Mouse (Mus musculus): ENCODE results near the gene Slc5a5. TPM values are rescaled to one million over a fixed set of nuclear protein-coding genes. Genes with fewer than 3 reads are reported as not detected.

Gene Slc5a5
- polyA plus RNA-seq, 1 experiment from 2014 or later, result 0.20 TPM

- H3K4me3 ChIP-seq (ENCODE audit: low read depth, low read length), result no peak overlapping the region
- no peak overlapping the region for H3K4me2 ChIP-seq (replicated peaks; ENCODE audit: low read depth)
- no peaks in the 10 kb centered on the region for H3K36me3 ChIP-seq (ENCODE audit: control insufficient read depth, insufficient read depth)
- no peak for ATAC-seq
- no peaks in the 10 kb centered on the region for H3K4me1 ChIP-seq (replicated peaks; ENCODE audit: control insufficient read depth, insufficient read depth, low read length)
- no peak overlapping the region for H3K9ac ChIP-seq (ENCODE audit: low read depth, low read length)
- no peaks in the 10 kb centered on the region for H3K9me3 ChIP-seq (ENCODE audit: control insufficient read depth)
- TF ChIP-seq CTCF (IDR thresholded peaks at IDR 0.05; ENCODE audit: low read depth), result no peak
- 82% methylated on average over 3 of the region's 3 CpGs for WGBS
- no peak overlapping the region for H3K27ac ChIP-seq (ENCODE audit: low read depth, low read length)
- no peaks in the 10 kb centered on the region for H3K27me3 ChIP-seq (replicated peaks; ENCODE audit: control insufficient read depth, insufficient read depth, low read length)
Observed at GRCm38 (mm10) chr8:70849333-70849990, 43.1 kb downstream of the Slc5a5 start.

GRCm38 (mm10) chr8:70846371-70847154 is 46.0 kb downstream of the Slc5a5 start:
- Histone ChIP-seq H3K36me3 (ENCODE audit: control insufficient read depth, insufficient read depth) (no peaks in the 10 kb centered on the region), H3K4me2 (replicated peaks; ENCODE audit: low read depth) (no peak overlapping the region), H3K4me1 (replicated peaks; ENCODE audit: control insufficient read depth, insufficient read depth, low read length) (no peaks in the 10 kb centered on the region), H3K9ac (ENCODE audit: low read depth, low read length) (no peak overlapping the region), H3K4me3 (ENCODE audit: low read depth, low read length) (no peak overlapping the region), H3K9me3 (ENCODE audit: control insufficient read depth) (no peaks in the 10 kb centered on the region), H3K27ac (ENCODE audit: low read depth, low read length) (no peak overlapping the region), H3K27me3 (replicated peaks; ENCODE audit: control insufficient read depth, insufficient read depth, low read length) (no peaks in the 10 kb centered on the region)
- 56% methylated on average over 15 of the region's 15 CpGs for WGBS
- ATAC-seq, result no peak
- peak; percentile 53 for TF ChIP-seq CTCF (IDR thresholded peaks at IDR 0.05; ENCODE audit: low read depth)

- H3K4me3 ChIP-seq (ENCODE audit: low read depth, low read length), result no peak overlapping the region
- H3K36me3 ChIP-seq (ENCODE audit: control insufficient read depth, insufficient read depth), result no peaks in the 10 kb centered on the region
- no peaks in the 10 kb centered on the region for H3K27me3 ChIP-seq (replicated peaks; ENCODE audit: control insufficient read depth, insufficient read depth, low read length)
- H3K27ac ChIP-seq (ENCODE audit: low read depth, low read length), result no peak overlapping the region
- H3K4me2 ChIP-seq (replicated peaks; ENCODE audit: low read depth), result no peak overlapping the region
- H3K4me1 ChIP-seq (replicated peaks; ENCODE audit: control insufficient read depth, insufficient read depth, low read length), result 0 out of 2 replicates have a peak, but pooled peaks cover 3% of the 10 kb centered on the region
- no peak for ATAC-seq
- TF ChIP-seq CTCF (IDR thresholded peaks at IDR 0.05; ENCODE audit: low read depth), result no peak
- H3K9ac ChIP-seq (ENCODE audit: low read depth, low read length), result no peak overlapping the region
- 55% methylated on average over 5 of the region's 5 CpGs for WGBS
- no peaks in the 10 kb centered on the region for H3K9me3 ChIP-seq (ENCODE audit: control insufficient read depth)
Observed at GRCm38 (mm10) chr8:70845108-70845507, 47.4 kb downstream of the Slc5a5 start.

- no peak overlapping the region for H3K9ac ChIP-seq (ENCODE audit: low read depth, low read length)
- WGBS, result 4% methylated on average over 6 of the region's 6 CpGs
- no peak for ATAC-seq
Observed at GRCm38 (mm10) chr8:70844523-70844922, 48.0 kb downstream of the Slc5a5 start.

GRCm38 (mm10) chr8:70843941-70844340 is 48.6 kb downstream of the Slc5a5 start:
- H3K4me3 ChIP-seq (ENCODE audit: low read depth, low read length), result no peak overlapping the region
- ATAC-seq, result no peak
- whole genome bisulfite sequencing, result 85% methylated on average over 8 of the region's 8 CpGs

More at GRCm38 (mm10) chr8:70844523-70844922, 48.0 kb downstream of the Slc5a5 start:
- H3K36me3 ChIP-seq (ENCODE audit: control insufficient read depth, insufficient read depth), result no peaks in the 10 kb centered on the region
- H3K27ac ChIP-seq (ENCODE audit: low read depth, low read length), result no peak overlapping the region
- H3K4me2 ChIP-seq (replicated peaks; ENCODE audit: low read depth), result no peak overlapping the region
- no peak overlapping the region for H3K4me3 ChIP-seq (ENCODE audit: low read depth, low read length)
- 0 out of 2 replicates have a peak, but pooled peaks cover 3% of the 10 kb centered on the region for H3K4me1 ChIP-seq (replicated peaks; ENCODE audit: control insufficient read depth, insufficient read depth, low read length)
- TF ChIP-seq CTCF (IDR thresholded peaks at IDR 0.05; ENCODE audit: low read depth), result peak; percentile 98
- no peaks in the 10 kb centered on the region for H3K27me3 ChIP-seq (replicated peaks; ENCODE audit: control insufficient read depth, insufficient read depth, low read length)
- no peaks in the 10 kb centered on the region for H3K9me3 ChIP-seq (ENCODE audit: control insufficient read depth)

GRCm38 (mm10) chr8:70843214-70843773 is 49.3 kb downstream of the Slc5a5 start:
- no peak overlapping the region for H3K9ac ChIP-seq (ENCODE audit: low read depth, low read length)
- H3K27me3 ChIP-seq (replicated peaks; ENCODE audit: control insufficient read depth, insufficient read depth, low read length), result no peaks in the 10 kb centered on the region
- H3K9me3 ChIP-seq (ENCODE audit: control insufficient read depth), result no peaks in the 10 kb centered on the region
- H3K36me3 ChIP-seq (ENCODE audit: control insufficient read depth, insufficient read depth), result no peaks in the 10 kb centered on the region
- no peak overlapping the region for H3K4me3 ChIP-seq (ENCODE audit: low read depth, low read length)
- H3K4me2 ChIP-seq (replicated peaks; ENCODE audit: low read depth), result no peak overlapping the region
- ATAC-seq, result no peak
- no peak overlapping the region for H3K27ac ChIP-seq (ENCODE audit: low read depth, low read length)
- WGBS, result 87% methylated on average over 5 of the region's 5 CpGs
- TF ChIP-seq CTCF (IDR thresholded peaks at IDR 0.05; ENCODE audit: low read depth), result no peak
- 0 out of 2 replicates have a peak, but pooled peaks cover 3% of the 10 kb centered on the region for H3K4me1 ChIP-seq (replicated peaks; ENCODE audit: control insufficient read depth, insufficient read depth, low read length)

More at GRCm38 (mm10) chr8:70843941-70844340, 48.6 kb downstream of the Slc5a5 start:
- no peaks in the 10 kb centered on the region for H3K27me3 ChIP-seq (replicated peaks; ENCODE audit: control insufficient read depth, insufficient read depth, low read length)
- 0 out of 2 replicates have a peak, but pooled peaks cover 3% of the 10 kb centered on the region for H3K4me1 ChIP-seq (replicated peaks; ENCODE audit: control insufficient read depth, insufficient read depth, low read length)
- TF ChIP-seq CTCF (IDR thresholded peaks at IDR 0.05; ENCODE audit: low read depth), result no peak
- H3K9me3 ChIP-seq (ENCODE audit: control insufficient read depth), result no peaks in the 10 kb centered on the region
- H3K36me3 ChIP-seq (ENCODE audit: control insufficient read depth, insufficient read depth), result no peaks in the 10 kb centered on the region
- H3K9ac ChIP-seq (ENCODE audit: low read depth, low read length), result no peak overlapping the region
- no peak overlapping the region for H3K27ac ChIP-seq (ENCODE audit: low read depth, low read length)
- no peak overlapping the region for H3K4me2 ChIP-seq (replicated peaks; ENCODE audit: low read depth)

Measured in intestine, postnatal 0 days (tissue).